Mouse (Mus musculus): ENCODE data around the gene Zfp418. TPM values are rescaled to one million over a fixed set of nuclear protein-coding genes. Genes with fewer than 3 reads are reported as not detected.

Zfp418 gene
- total RNA-seq, 2 experiments from 2014 or later, result 7.4 to 8.3 TPM

Other genes starting within 250 kb of the Zfp418 start
- under 1 TPM in 1 of 2 experiments, not detected in 1; 0.65 TPM for gene Aurkc, start 176.0 kb upstream of the Zfp418 start, total RNA-seq (2021)
- 10 to 100 TPM; 14.7 to 15.5 TPM for gene Zfp954, start 49.8 kb upstream of the Zfp418 start, total RNA-seq (2021)
- 1 to 10 TPM; 2.3 to 2.5 TPM for gene Zfp773, start 34.6 kb upstream of the Zfp418 start, total RNA-seq (2021)
- 1 to 10 TPM; 8.4 to 9.0 TPM for gene Zfp772, start 38.7 kb downstream of the Zfp418 start, total RNA-seq (2021)
- 1 to 10 TPM; 2.1 to 2.2 TPM for gene Vmn2r29, start 76.0 kb downstream of the Zfp418 start, total RNA-seq (2021)
- gene Gm45844, start 107.0 kb downstream of the Zfp418 start, total RNA-seq (2021), result 10 to 100 TPM; 11.4 to 12.1 TPM
- 100 to 1,000 TPM; 131 to 137 TPM for gene Clcn4, start 129.5 kb downstream of the Zfp418 start, total RNA-seq (2021)
- gene Vmn2r30, start 166.3 kb downstream of the Zfp418 start, total RNA-seq (2021), result under 1 TPM in 1 of 2 experiments, not detected in 1; 0.18 TPM
- not detected for gene Gm45783, start 203.2 kb downstream of the Zfp418 start, total RNA-seq (2021)
- not detected for gene Vmn2r31, start 228.4 kb downstream of the Zfp418 start, total RNA-seq (2021)